Mouse (Mus musculus) splenic B cell, adult 2 months (primary cell): ENCODE measurements around the gene Olfr473.
"Not testable (repeated sequence)": the region's sequence is repeated elsewhere in the genome, so short reads cannot be mapped to it uniquely, and the experiment has no call there.

Experiments
- DNase-seq: peaks from one replicate; pipeline ENCODE4 v3.0.0-alpha.2; 2011; ENCODE audit warnings: low read depth, low spot score
- H3K27me3 ChIP-seq: 2 replicates; pipeline ENCODE4 v1.6.1; 2012; ENCODE audit warnings: mild to moderate bottlenecking, low read length, moderate library complexity, mixed read lengths; ENCODE audit not compliant: control insufficient read depth, poor library complexity, insufficient read depth, severe bottlenecking
- H3K36me3 ChIP-seq: 2 replicates; pipeline ENCODE4 v1.6.1; 2012; ENCODE audit warnings: mild to moderate bottlenecking, low read length, moderate library complexity, mixed read lengths; ENCODE audit not compliant: control insufficient read depth, poor library complexity, insufficient read depth, severe bottlenecking

The Olfr473 gene

DNA sequence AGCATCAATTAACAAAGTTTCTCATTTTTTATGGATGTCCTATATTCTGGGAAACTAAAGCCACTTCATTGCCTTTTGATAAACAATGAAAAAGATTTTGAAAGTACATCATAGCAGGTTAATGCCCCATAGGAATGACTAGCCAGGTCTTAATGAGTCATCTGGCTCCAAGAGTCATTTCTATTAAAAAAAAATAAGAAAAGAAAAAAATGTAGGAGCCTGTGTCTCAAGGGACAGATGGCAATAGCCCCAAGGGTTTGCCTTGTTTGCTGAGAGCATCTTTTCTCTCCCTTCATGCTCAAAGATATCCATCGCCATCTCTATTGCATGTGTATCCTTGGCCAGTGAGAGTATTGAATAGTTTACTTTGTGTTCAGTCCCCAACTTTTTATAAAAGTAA is at the start of gene Olfr473:
TSS of gene Olfr473 (plus strand) at position 301 of the 400 bp plus-strand sequence.
- Histone ChIP-seq H3K36me3 (no peaks in the 10 kb centered on the region), H3K27me3 (no peaks in the 10 kb centered on the region)
- no peak for DNase-seq

DNA sequence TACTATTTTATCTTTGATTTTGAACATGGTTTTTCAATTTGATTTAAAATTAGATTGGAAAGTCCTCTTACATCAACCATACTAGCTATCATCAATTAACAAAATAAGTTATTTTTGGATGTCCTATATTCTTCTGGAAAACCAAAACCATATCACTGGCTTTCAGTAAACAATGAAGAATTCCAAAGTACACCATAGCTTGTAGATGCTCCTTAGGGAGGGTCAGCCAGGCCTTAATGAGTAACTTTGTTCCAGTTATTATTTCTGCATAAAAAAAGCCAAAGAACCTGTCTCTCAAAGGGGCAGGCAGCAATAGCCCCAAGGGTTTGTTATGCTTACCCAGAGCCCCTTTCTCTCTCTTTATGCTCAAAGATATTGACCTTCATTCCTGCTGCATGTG is 32.6 kb upstream of the Olfr473 start, which contains the start of gene Olfr472:
TSS of gene Olfr472 (plus strand) at position 301 of the 400 bp plus-strand sequence.
- DNase-seq = no peak
- Histone ChIP-seq H3K27me3 (no peaks in the 10 kb centered on the region), H3K36me3 (no peaks in the 10 kb centered on the region)

DNA sequence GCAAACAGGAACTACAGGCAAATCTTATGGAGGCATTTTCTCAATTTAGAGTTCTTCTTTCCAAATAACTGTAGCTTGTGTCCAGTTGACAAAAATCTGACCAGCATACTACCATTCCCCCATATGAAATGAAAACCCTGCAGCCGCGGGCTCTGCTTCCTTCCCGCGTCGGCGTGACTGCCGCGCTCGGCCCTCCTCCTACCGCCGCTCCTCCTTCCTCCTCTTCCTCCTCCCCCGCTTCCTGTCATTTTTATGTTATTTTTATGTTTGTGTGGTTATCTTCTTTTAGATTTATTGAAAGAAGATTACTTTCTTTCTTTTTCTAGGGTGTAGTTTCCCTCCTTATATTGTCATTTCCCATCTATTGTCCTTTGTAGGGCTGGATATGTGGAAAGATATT is 22.3 kb downstream of the Olfr473 start:
- not testable (repeated sequence) for DNase-seq, H3K27me3 ChIP-seq, H3K36me3 ChIP-seq

DNA sequence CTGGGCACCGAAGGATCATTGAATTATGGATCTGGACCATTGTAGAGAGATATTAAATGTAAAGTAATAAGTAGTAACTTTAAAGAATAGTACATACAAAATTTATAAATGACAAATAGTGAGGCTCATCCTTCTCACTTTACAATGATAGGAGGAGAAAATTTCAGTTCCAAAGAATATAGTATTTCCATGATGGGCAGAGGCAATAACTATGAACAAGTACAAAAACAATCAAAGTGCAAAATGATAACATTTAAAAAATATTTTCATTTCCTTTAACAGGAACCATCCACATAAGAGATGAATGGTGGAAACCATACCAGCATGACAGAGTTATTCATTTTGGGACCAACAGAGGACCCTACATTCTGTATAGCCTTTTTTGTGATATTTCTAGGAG is 24.1 kb downstream of the Olfr473 start, which contains the start of gene Olfr474:
TSS of gene Olfr474 (plus strand) at position 301 of the 400 bp plus-strand sequence.
- no peak for DNase-seq
- Histone ChIP-seq H3K36me3 (no peaks in the 10 kb centered on the region), H3K27me3 (no peaks in the 10 kb centered on the region)

DNA sequence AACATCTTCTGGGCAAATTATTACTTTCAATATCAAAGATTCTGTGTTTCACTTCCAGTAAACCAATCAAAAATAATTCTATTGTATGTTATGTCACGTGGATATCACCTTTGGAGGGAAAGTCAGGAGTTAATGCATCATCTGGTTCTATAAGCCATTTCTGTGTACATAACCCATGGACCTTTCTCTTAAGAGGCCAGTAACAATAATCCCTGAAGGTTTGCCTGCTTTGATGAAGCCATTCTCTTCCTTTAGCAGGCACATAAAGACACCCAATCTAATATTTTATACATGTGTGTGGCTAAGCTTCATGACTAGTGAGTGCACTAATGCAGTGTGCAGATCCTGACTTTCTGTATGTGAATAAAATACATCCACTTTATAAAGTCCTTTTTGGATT is 34.3 kb downstream of the Olfr473 start, which contains the start of gene Olfr476:
TSS of gene Olfr476 (plus strand) at position 301 of the 400 bp plus-strand sequence.
- Histone ChIP-seq H3K27me3 (no peaks in the 10 kb centered on the region), H3K36me3 (no peaks in the 10 kb centered on the region)
- DNase-seq = no peak
